Mouse (Mus musculus) lung, postnatal 14 days (tissue): Measurements from ENCODE around the gene Syt9.
A peak's percentile ranks its signal among the peaks of the same experiment; 100 is the strongest.

Source experiments
- DNase-seq: peaks from one replicate; pipeline ENCODE4 v3.0.0; 2021

Syt9 gene

DNA sequence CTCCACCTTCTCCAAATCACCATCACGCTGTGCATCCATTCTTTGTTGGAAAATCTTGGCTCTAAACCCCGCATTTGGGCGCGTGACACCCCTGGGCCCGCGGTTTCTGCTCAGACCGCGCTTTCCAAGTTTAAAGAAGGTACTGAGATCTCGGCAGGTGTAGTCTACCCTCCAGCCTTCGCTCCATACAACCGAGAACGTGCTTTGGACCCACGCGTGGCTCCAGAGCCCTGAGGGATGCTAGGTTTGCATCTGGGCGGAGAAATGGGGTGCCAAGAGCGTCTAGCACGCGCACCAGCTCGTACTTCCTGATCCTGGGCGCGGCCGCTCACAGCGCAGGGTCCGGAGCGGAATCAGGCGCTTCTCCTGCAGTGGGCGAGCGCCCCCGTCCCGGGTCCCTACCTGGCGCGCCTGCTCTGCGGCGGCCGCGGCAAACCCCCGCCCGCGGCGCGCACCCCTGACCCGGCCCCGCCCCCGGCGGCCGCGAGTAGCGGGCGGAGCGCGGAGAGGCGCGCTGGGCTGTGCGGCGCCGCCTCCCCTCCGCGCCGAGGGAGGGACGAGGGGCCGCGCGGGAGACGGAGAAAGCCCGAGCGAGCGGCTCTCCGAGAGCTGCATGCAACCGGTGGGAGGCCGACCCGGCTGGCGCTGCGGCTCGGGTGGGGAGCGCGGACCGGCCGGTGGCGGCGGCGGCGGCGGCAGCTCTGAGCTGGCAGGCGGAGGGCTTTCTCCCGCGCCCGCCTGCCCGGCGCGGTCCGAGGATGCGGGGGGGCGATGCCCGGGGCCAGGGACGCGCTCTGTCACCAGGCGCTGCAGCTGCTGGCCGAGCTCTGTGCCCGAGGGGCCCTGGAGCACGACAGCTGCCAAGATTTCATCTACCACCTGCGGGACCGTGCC, at the start of gene Syt9:
TSS of gene Syt9 (plus strand) at position 497 of the 894 bp plus-strand sequence.
- peak; percentile 7 for DNase-seq

DNA sequence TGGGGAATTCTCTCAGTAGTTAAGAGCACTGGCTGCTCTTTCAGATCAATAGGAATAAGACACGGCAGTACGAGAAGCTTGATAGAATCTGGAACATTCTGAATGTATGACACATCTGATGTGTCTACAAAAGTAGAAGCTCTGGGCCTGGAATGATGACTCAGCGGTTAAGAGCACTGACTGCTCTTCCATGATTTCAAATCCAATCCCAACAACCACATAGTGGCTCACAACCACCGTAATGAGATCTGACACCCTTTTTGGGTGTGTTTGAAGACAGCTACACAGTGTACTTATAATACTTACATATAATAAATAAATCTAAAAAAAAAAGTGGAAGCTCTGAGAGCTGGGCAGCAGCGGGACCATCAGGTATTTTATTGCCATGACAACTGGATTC, 31.5 kb upstream of the Syt9 start:
- DNase-seq = no peak

DNA sequence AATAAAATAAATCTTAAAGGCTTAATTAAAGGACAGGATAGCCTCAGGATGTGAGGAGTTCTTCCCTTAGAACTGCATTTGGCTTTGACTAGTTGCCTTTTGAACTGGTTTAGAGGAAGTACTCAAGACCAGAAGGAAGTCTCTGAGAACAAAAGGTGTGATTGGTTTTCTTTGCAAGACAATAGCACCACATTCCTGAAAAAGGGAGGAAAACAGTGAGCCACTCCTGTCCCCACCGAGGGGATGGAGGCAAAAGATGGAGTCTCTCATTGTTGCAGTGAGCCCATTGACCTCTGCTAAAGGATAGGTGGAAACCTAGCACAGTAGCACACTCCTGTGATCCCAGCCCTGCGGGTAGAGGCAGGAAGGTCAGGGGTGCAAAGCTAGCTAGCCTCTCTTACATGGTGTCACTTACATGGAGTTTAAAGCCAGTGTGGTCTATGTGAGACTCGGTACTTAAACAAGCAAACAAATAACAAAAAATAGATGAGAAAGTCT, 30.9 kb upstream of the Syt9 start:
- no peak for DNase-seq

DNA sequence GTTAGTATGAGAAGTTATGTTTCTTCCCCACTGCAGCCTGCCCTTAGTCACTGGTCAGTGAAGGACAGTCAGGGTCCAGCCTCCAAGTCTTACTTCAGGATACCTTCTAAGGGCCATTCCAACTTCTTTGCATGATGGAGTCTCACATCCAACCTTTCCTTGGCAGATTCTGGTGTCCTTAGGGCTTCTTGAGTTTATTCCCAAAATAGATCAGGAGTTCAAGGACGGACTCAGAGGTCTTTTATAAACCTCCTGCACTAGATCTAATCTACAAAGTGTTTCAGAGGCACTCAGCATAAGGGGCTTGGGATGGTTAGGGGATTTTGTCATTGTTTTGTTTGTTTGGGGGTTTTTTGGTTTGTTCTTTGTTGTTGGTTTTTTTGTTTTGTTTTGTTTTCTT, 30.3 kb upstream of the Syt9 start:
- no peak for DNase-seq

DNA sequence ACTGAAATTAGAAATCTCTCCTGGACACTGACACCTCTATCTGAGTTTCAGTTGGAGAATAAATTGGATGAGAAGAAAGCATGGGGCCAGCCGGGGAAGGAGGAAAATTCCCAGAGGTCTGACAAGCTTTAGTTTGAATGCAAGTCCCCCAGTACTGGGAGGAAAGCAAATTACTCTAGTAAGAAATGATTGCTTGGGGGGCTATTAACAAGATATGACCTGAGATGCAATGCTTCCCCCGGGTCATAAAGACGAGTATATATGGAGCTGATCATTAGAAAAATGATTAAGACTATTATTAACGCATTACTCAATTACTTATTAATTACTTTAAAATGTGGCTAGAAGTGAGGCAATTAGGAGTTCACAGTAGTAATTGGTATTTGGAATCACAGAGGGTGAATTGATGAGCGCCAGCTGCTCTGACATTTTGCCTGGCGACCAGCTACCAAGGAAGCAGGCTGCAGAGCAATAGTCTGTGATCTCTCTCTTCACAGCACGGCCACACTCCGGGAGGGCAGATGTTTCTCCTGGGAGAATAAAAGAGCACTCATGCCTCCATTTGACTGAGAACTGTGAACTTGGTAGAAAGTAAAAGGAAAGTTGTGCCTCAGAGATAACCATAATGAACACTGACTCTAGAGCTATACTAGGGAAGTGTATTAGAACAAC, 28.9 kb upstream of the Syt9 start:
- DNase-seq = peak; percentile 22

DNA sequence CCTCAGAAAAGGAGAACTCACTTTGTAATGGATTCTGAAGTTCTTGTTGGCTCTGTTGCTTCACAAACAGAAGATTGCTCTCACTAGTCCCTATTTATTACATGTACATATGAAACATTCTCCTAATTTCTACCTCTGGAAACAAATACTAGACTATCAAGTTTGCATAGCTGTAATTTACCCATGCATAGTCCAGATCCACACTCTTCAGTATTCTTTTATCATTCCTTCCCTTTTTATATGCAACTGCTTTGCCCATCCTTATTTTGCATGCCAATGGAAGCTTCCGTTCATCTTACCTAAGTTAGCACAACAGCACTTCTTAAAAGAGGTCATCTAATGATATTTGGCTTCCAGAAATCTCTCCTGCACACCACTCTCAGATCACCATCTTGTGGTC, 21.3 kb upstream of the Syt9 start:
- no peak for DNase-seq

DNA sequence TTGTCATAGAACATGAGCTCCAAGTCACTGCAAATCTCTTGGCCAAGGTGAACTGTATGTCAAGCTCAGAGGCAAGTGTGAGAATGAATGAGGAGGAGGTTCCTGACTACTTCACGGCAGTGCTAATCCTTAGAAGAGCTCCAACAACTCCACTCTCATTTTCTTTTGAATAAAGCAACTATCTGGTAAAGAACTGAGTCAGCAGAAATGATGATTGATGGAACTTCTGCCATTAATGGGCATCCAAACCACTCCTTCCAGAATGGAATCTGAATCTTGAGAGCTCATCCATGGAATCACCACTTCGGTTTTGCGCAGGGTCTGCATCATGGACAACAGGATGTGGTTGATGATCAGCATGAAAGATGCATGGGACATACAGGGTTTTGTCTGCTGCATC, 8.4 kb upstream of the Syt9 start:
- no peak for DNase-seq

DNA sequence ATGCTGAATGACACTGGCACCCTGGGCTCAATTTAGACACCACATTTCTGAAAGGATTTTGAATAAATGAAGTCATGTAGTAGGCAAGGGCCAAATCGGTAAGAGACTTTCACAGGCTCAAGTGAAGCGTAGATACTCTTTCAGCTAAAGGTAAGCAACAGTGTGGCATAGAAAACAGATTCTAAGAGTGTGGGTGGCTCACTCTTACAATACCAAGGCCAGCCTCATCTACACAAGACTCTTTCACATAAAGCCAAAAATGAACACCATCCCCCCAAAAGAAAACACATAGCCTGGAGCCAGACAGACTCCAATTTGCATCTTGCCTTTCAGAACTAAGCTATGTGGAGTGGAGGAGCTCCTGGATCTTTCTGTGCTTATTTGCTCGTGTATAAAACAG, 7.9 kb upstream of the Syt9 start:
- DNase-seq = no peak

DNA sequence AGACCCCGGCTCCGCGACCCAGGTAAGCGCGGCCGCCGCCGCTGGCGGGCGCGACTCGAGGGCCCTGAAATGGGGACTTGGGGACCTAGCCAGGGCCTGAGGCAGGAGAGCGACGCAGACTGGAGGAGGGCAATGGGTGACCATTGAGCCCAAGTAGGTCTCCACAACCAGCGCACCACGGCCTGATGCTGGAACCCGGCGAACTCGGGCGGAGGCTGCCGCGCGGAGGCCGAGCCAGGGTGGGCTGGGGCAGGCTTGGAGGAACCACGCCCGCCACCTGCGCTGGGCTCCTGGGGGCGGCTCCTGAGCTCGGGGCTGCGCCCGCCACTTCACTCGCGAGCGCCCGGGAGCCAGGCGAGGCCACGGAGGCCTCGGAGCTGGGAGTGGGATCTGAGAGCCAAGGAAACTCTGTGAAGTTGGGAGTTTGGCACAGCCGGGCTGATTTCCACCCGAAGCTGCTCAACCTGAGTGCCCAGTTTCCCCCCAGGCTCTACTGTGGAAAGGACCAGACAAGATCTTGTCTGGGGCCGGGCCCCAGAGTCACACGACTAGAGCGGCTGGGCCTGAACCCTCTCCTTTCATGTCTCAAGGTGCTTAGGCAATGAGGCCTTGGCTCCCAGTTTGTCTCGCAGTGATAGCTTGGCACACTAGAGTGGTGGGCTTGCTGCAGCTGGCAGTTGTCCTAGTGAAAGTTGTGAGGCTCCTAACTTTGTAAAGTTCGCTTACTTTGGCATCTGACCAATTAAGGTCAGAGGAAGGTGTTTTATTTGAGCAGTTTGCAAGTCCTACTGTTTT, 795 bp downstream of the Syt9 start:
- DNase-seq = no peak

DNA sequence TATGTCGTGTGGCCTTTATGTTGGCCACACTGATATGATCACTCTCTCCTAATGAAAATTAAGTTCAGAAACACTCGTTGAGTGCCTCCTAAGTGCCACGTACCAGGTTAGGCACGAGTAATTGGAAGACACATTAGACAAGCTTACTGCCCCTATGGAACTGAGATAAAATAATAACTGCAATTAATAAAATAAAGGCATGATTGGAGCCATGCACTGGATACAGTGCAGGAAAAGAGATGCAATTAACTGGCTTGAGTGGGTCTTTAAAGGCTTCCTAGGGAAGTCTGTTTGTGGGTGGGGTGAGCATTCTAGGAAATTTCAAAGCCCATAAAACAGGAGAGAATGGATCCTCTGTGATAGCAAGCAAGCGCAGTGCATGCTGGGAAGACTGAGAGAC, 10.0 kb downstream of the Syt9 start:
- DNase-seq = no peak

DNA sequence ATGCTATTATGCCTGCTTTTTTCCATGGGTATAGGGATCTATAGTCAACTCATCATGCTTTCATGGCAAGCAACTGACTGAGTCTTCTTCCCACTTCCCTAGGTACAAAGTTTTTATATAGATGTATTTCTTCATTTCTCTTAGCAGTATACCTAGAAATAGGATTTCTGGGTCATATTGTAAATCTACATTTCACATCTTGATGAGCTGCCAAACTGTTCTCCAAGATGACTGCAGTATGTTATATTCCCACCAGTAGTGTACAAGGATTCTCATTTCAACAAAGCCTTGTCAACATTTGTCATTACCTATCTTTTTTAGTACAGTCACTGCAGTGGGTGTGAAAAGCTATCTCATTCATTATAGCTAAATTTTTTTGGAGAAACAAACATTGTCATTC, 19.1 kb downstream of the Syt9 start:
- DNase-seq = no peak

DNA sequence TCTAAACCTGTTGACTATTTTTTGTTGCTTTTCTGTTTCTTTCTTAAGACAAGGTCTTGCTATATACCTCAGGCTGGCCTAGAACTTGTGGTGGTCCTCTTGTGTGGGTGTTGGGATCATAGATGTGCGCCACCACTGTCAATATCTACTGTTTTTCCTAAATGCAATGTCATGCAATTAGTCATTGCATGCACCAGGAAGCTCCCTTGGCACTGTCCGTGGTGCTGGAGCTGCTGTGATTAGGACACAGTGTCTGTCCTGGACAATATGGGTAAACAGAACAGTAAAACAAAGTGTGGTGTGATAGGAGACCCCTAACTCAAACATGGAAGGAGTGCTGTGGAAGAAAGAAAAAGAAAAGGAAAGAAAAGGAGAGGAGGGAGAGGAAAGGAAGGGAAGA, 22.2 kb downstream of the Syt9 start:
- no peak for DNase-seq

DNA sequence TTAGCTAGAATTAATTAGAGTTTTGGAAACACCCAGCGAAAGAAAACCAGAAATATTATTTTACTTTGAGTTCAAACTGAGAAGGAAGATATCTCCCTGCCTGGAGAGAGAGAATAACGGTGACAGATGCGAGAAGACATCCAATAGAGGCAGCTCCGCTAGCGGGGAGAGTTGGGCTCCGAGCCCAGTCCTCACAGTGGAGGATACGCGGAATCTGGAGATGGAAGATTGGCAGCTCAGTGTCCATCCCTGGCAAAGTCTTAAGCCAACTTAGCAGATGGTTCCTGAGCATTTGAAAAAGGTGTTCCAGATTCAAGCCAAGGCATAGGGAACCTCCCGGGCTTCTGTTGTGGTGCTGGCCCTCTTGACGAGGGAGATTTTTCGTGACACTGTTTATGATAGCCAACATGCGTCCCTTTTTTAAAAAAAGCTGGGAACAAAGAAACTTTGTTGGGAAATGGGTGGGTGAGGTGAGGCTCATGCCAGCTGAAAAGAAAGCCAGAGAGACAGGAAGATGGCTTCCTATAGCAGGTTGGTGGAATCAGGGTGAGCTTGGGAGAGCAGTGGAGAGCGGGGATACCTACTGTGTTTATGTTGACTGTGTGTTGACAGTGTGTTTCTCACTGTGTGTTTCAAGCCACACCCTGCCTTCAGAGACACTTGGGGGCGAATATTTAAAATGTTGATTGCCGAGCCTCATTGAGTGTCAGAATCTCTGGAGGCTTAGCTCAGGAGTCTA, 29.7 kb downstream of the Syt9 start:
- DNase-seq = no peak

DNA sequence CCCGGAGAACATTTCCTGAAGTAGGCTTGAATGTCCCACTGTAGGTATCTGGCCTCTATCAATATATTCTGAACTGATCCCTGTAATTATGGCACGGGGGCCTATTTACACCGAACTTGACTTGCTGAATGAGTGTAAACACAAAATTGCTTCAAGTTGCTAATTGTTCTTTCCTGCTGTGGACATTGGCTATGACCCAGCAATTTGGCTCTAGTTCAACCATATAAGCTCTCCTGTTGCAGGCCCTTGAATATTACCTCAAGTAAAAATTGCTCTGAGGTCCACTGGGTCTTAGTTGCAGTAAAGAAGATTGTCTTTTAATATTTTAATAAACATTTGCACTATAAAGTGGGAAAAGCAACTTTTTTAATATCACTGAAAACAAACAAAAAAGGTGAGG, 32.7 kb downstream of the Syt9 start:
- DNase-seq = no peak

DNA sequence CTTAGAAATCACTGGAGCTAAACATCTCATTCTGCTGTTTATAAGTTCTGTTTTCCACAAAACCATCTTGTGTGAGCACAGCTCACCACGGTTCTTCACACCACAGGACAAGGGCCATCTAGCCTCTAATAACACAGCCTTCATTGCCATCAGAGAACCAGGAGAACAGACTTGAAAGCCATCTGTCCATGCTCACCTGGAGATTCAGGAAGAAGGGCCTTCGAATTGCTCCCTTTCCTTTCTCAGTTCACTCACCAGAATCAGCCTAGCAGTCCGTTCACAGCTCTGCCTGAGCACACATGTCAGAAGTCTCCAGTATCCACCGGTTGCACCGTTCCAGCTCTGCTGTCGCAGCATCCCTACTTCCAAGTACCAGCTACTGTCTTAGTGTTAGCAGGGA, 44.4 kb downstream of the Syt9 start:
- no peak for DNase-seq

DNA sequence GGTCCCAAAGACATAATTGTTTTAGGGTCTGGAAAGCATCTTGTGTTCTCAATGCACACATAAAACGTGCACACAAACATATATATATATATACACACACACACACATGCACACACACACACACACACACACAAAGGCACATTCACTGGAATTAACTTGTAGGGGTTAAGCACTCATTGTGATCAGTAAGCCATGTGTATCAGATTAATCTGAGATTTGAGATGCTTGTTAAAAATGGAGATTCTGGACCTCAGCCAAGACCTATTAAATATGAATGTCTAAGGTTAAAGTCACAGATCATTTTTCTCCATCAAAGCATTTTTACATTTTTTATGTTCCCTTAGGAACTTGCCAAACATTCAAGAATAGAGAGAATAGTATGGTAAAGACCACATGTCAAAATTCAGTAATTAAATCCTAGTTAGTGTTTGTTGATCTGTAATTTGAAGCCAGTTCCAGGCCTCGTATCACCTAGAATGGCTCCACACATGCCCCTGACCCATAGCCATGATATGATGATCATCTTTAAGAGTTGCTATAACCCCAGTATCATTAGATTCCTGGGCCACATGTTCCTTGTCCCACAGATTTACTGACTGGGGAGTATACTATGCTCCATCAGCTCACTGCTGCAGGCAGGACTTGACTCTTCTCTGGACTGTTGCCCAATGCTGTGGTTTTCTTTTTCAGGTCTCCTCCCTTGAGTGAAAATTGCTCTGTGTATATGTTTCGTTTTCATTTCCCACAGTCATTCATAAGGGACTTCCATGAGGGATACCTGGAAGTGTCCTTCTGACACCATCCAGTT, 46.7 kb downstream of the Syt9 start:
- DNase-seq = no peak

DNA sequence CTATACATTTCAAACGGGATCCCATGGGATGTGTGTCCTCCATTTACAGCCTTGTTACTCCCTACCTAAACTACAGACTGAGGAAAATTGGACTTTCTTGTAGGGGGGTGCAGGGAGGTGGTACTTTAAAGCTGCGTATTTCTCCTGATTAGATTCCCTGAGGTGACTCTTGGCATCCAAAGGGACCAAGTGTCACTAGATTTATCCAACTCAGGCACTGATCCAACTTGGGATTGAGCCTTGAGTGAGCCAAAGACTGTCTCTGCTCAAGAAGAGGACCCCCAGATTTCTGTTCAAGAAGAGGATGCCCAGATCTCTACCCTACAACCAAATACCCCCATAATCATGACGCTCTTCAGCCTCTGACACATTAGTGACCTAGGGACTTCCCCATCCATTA, 66.9 kb downstream of the Syt9 start:
- no peak for DNase-seq

DNA sequence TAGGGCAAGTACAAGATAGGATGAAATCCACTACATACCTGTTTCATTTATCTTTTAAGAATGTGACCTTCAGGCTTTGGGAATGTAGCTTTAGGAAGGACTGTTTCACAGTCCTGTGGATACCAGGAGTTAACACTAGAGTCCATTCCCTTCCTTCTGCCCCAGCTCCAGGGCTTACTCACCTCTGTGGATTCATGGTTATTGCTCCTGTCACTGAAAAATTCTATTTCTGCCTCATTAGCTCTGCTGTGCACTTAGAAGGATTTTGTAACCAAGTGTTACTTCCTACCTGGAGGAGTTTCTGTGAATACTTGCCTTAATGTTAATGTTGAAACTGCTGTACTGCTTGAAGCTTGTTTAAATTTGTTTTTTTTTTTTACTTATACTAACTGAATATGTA, 74.1 kb downstream of the Syt9 start:
- DNase-seq = no peak

DNA sequence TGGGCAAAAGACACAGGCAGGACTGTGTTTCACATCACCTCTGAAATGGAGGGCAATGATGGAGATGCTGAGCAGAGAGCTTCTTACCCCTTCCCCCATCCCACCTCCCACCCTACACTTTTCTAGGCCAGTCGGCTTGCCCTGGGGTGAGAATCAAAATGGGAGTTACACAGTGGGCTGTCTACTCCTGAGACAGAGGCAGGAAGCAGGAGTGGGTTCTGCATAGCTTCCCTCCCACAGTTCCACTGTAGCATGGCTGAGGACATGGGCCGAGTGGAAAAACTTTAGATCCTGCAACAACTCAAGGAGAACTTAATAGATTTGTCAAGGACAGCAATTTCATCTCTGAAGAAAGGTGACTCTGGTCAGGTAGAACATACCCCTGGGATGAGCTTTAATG, 84.1 kb downstream of the Syt9 start:
- DNase-seq = no peak

DNA sequence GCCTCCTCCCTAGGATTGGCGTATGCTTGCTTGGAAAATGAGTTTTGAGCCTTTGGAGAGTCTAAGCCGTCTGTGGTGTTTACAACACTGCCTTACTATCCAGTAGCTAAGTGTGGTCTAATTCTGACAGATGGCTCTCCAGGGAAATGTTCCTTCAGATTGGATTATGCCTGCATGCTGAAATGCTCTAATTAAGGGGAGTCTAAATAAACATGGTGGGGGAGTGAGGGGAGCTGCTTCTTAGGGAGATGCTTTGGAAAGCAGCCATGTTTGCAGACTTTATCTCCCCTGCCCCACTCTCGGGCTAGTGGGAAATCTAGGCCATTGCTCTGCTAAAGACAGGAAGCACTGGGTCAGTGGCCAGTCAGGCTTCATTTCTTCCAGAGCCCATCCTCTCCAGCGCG, 84.6 kb downstream of the Syt9 start:
- no peak for DNase-seq

DNA sequence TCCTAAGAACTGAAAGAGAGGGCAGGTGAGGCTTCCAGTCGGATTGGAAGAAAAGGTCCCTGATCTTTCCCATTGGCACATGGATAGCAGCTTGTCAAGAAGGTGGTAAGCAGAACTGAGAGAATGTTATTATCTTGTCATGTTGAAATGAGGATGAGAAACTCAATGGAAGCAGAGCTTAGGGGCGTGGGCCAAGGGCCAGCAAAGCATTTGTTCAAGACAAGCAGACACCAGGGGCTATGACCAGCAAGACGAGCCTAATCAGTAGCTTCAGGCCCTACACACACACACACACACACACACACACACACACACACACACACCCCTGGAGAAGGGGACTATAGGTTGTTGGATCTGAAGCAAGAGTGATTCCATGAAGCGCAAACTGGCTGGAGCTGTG, 90.6 kb downstream of the Syt9 start:
- no peak for DNase-seq
